Mouse (Mus musculus) T-helper 2 cell (primary cell): ENCODE data around the gene Tns1.

Experiments
- in situ Hi-C: fragments of 300-600 bp; cut with MboI, MseI; formaldehyde crosslinking; loops from one replicate; pipeline ENCODE4 v1.15.1; 2025; ENCODE audit warnings: high pct_unique_total_duplicates

Tns1 gene

DNA sequence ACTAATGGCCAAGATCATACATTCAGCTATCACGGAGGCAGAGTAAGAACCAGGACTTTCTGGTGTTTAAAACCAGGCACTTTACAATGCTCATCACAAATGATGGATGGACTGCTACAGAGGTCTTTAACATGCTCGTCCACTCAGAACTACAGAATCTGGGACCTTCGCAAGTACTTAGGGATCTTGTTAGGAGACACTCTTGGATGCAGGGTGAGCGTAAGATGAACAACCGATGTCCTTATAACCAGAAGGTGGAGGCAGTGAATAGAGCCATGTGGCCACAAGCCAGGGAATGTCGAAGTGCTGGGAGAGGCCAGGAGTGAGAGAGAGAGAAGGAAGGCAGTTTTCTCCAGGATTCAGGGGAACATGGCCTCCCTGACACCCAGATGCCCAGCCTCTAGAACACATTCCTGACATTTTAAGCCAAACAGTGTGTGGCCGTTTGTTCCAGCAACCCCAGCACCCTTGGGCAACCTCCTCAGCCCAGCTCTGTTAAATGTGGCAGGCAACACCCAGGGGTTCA lies 130.3 kb downstream of the Tns1 start:
- in situ Hi-C loops = no loop called here

DNA sequence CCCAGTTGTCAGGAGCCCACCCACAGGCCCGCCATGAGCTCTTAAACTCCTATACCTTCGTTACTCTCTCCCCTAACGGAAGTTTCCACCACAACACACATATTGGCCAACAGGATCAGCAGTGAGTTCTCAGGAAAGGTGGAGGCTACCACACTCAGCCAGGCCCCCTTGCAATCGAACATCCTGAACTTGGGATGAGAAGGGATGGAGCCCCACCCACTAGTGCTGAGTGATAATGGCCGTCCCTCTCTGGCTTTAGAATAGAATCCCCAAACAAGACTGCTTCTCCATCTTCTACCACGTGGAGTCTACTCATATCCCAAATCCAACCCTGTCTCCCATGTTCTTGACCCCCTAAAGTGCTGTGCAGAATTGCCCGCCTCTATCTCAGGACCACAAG lies 131.0 kb downstream of the Tns1 start:
- in situ Hi-C loops = no loop called here

DNA sequence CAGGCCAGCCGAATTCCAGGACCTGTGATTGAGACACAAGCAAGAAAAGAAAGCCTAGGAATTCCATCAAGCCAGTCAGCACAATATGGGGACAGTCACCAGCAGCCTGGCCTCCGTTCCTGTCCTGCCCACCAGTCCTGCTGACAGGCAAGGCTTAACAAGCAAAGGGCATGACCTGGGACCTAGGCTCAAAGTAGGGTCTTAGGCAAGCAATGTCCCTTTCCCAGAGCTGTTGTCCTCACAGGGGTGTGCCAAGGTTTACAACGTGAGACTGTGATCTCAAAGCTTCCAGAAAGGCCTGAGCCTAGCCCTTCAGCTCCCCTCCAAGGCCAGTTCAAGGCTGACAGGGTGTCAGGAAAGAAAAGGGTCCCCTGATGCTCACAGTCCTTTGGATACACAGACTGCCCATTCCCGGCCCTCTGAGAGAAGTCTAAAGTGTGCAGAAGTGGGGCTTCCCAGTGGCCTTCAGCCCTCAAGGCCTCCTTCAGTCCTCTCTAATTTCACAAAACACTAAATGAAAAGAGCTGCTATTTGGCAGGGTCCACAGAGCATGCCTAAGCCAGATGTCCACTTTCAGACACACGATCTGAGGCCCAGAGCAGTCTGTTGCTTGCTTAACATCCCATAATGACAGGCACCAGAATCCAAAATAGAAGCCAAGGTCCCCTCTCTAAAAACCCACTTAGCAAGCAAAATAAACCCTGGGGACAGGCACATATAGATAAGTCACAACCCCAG lies 131.9 kb downstream of the Tns1 start:
- in situ Hi-C loops = no loop called here

DNA sequence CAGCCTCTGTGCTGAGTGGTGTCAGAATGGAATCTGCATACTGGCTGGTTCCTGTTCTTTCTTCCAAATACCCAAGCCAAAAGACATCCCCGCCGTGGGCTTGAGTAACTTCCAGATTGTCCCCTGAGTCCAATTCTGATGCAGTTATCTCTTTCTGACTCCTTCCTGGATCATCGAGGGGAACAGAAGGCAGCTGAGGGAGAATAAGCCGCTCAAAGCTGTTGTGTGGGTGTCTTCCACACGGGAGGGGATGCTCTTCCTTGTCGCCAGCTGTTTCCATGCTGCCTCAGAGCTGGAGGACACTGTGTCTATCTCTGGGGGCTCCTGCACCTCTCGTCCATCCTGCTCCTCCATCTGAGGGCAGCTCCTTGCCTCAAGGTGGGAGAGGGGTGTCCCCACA lies 133.0 kb downstream of the Tns1 start:
- in situ Hi-C loops = no loop called here

DNA sequence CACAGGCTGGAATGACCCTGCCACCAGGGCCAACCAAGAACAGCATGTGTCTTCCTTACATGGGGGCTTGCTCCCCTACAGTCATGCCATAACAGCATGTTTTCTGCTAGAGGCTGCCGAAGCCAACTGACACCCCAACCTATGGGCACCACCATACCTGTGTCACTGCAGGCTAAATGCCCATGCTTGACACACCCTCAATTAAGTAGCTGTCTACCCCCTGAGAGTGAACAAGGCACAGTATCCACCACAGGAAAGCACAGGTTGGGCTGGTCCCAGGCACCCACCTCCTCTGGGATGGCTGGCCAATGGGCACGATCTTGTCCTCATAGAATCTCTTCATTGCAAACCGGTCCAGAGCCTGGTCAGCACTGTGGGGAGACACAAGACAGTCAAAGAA lies 134.2 kb downstream of the Tns1 start:
- in situ Hi-C loops = no loop called here

DNA sequence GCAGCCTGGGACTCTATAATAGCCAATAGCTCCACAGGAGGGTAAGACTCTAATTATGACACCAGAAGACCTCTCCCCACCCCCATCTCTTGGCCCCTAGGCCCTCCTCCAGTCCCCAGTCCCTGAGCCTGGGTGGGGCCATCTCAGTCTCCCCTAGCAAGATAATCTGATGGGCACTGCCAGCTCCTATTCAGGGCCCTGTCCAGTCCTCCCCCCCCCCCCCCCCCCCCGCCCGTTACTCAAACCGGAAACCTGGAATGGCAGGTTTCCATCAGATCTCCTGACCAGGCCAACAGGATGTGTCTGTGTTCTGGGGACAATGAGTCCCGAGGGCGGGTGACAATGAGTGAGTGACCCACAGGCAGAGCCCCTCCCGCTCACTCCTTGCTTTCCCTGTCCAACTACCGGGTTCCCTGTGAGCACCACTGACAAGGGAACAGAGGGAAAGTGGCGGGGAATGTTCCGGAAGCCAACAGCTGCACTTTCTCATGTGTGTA lies 136.5 kb downstream of the Tns1 start:
- in situ Hi-C loops = loop anchor here (5.0 kb wide), 2 partner anchors 85 to 90 kb away; no protein-coding TSS in a partner anchor

DNA sequence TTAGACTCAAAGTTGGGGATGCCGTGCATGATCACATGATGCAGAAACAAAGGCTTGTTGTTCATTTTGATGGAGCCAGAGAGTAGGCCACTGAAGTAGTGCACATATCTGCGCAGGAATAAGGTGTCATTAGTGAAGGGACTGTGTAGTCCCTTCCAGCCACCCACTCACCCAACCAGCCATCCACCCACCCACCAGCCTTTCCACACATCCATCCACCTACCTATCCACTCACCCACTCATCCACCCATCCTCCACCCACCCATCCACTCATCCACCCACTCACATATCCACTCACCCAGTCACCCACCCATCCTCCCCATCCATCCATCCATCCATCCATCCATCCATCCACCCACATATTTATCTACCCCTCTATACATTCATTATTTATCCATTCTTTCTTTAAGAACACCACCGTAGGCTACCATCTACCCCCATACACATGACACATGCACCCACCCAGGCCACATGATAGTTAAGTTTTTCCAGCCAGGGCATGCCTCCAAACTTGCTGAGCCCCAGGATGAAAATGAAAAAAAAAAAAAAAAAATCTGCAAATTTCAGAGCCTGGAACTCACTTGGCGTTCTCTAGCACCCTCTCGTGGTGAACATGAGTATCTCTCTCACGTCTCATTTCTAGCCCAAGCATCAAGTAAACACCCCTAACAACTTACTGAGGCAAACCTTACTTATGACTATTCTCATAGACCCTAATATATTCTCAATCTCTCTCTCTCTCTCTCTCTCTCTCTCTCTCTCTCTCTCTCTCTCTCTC lies 137.8 kb downstream of the Tns1 start:
- in situ Hi-C loops = loop anchor here (5.0 kb wide), 2 partner anchors 84 to 91 kb away; no protein-coding TSS in a partner anchor

DNA sequence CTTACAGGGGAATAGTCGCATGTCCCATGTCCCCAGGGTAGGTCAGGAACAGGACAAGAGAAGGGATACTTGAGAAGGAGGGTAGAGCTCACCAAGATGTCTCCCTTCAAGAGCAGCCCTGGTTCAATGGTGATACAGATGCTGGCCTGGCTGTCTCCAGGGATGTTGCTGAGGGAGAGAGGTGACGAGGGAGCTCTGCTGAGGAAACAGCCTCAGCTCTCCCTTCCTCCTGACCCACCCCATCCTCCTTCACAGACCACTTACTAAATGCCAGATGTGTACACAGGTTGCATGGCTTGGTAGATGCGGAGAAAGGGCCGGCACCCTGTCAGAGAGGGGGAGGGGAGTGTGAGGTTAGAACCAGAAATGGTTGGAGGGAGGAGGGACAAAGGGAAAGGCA lies 138.6 kb downstream of the Tns1 start:
- in situ Hi-C loops = loop anchor here (5.0 kb wide), 2 partner anchors 83 to 92 kb away; no protein-coding TSS in a partner anchor

DNA sequence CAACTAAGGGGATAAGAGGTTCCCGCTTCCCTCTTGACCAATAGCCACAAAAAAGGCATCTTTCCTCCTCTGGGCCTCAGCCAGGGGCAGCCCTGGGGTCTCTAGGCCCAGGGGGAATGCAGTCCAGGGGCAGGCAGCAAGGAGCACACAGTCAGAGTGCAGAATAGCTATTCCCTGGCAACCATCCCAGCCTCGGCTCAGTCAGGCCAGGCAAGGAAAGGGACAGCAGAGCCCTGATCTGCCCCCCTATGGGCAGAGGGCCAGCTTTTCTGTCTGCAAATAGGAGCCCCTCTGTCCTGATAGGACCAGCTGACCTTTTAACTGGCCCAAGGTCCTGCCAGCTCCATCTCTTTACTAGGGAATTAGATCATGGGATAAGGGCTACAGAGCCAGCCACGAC lies 145.0 kb downstream of the Tns1 start:
- in situ Hi-C loops = no loop called here

DNA sequence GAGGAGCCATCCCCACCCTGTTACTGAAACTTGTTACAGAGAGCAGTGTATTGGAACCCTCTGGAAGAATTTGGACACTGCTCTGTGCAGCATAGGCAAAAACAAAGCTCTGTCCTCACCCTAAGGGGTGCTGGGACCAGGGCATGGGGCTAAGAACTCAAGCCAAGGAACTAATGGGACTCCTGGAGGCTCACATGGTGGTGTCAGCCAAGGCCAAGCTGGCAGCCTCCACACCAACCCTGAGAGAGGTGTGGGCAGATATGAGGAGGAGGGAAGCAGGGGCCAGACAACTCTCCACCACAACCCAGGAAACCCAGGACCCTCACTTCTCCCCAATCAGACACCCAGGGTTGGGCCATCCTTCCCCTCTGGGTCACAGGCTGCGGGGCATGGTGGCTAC lies 145.7 kb downstream of the Tns1 start:
- in situ Hi-C loops = no loop called here

DNA sequence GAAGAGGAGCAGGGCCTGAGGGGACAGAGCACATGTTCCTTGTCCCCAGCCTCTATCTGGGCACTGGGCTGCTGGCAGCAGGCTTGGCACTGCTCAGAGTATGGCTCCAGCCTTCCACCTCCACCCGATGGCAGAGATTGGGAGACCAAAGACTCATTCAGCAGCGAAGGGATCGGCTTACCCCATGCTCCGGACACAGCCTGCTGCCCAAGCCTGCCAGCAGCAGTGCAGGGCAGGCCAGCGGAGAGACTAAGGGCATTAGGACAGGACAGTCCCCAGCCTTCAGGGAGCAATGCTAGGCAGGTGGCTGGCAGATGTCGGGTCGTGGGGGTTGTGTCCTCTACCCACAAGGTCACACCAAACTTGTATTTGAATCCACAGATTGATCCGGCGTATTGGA lies 150.3 kb downstream of the Tns1 start:
- in situ Hi-C loops = no loop called here

DNA sequence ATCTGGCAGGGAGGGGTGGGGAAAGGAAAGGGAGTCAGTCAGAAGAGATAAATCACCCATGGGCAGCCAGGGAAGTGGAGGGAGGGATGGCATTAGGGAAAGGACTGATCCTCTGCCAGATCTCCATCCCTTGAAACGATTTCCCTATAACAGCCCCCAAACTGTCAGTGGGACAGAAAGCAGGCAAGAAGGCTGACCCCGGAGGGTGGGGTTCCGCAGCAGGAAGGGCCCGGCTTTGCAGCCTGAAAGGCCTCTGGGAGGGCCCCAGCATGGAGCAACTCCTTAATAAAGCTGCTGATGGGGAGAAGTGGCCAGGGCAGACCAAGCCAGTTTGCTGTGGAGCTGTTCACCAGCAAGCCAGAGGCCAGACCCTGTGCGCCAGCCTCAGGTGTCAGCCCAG lies 151.5 kb downstream of the Tns1 start:
- in situ Hi-C loops = no loop called here

DNA sequence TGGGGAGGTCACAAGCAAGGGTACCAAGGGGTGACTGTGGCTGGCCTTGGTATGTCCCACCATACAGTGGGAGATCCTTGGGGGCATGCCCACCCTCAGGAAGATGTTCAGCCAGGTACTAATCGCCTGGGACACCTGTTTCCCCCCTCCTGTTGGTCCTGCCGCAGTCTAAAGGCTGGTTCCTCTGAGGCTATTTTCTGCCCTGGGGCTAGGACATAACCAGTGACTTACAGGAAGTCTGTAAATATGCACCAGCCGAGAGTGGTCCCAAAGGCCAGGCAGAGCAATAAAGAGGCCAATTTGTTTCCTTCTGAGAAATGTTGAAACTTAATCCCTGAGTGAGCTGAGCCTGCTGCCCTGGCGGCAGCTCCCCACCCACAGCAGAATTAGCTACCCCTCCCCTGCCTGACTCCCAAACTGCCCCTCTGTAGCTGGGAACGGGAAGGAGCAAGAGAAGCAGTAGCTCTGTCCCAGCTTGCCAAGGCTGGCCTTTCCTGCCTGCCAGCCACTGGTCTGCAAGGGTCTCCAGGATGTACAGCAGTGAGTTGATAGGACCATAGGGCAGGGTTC lies 154.0 kb downstream of the Tns1 start:
- in situ Hi-C loops = no loop called here

DNA sequence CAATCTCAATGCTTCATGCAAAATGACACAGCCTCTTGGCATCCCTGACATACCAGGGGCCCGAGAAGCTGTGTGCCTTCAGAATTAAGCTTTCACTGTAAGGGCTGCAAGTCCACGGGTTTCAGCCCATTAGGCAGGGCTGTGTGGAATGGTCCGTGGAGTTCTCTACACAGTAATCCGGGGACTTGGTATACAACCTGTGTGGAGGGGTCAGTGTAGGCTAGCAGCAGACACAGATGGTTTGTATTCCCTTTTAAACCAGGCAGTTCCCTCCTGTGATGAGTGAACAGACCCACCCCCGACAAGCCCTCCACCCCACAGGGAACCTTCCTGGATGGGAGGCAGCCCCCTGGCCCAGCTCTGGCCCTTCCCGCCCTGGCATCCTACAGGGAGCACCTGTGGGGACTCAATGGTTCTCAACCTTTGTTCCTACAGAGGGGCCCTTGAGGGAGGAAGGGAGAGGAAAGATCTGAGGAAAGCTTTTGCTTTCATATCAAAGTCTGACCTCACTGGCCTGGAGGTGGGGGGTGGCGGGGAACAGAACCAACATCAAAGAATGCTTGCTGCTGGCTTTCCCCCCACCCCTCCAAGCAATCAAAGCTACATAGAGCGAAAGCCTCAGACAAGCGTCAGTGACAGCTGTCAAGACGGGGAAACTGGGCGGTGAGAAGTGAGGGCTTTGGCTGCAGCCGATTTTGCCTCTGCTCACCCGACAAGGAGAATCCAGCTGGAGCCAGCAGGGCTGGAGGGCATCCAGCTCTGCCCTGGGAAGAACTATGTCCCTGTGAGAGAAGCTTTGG lies 155.3 kb downstream of the Tns1 start:
- in situ Hi-C loops = no loop called here

DNA sequence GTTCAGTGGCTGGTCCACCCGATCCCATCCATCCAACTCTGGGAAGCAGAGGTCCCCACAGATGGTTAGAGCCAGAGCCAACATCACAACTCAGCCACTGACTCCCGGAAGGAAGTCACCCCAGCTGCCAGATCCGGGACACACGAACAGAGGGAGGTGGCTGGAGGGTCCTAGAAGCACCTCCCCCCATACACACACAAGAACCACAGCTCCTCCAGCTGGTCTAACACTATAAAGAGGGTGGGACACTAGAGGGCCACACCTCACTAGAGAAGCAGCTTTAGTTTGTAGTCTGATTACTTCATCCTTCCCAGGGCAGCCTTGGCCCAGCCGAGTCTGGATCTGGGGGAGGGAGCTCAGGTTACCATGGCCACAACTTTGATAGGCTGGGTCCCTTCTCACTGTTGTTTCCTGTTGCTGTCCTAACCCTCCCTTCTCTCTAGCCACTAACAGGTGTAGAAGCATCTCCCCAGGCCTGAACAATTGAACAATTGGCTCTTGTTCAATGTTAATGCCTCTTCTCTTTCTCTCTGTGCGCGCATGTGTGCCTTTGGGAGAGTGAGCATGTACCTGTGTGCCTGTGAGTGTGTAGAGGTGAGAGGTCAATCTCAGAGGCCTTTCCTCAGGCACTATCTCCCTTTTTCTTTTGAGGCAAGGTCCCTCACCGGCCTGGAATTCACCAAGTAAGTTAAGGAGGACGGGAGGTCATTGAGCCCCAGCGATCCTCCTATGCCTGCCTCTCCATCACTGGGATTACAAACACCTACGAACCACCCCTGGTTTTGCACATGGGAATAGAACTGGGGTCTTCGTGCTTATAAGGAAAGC lies 157.6 kb downstream of the Tns1 start:
- in situ Hi-C loops = no loop called here

DNA sequence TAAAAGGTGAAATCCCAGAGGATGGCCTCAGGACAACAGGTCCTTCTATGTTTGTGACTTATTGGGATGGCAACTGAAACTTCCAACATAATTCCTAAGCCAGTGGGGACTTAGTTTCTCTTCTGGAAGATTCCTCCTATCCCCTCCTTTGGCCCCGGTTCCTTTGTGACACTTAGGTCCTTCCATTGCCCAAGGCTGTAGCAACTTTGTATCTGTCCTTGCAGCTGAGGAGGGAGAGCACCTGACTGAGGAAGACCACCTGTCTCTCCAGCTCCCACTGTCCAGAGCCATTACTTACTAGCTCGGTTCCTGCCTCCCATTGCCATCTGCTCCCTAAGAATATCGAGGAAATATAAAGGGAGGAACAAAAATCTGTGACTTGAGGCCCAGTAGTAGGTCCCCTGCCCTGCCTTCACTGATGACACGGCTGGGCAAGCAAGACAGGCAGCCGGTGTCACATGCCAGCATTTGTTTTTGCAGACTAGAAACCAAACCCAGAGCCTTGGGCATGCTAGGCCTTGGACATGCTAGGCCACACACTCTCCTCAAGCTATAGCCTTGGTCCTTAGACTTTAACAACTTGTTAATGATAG lies 160.0 kb downstream of the Tns1 start:
- in situ Hi-C loops = no loop called here

DNA sequence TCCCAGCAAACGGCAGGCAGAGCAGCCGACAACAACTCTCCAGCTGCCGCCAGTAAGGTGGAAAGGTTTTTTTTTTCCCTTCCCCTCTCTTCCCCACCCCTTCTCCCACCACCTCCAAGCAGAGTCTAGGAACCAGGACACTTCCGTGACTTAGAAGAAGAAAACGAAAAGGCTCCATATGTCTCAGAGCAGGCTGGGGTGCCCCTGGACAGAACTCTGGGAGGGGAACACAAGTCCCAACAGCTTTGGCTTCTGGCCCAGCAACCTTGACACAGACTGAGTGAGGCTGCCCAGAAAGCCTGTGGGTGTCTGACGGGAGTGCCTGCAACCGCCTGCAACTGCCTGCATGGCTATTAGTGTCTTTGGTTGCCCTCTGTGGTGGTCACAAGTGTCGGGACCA lies 160.6 kb downstream of the Tns1 start:
- in situ Hi-C loops = no loop called here

DNA sequence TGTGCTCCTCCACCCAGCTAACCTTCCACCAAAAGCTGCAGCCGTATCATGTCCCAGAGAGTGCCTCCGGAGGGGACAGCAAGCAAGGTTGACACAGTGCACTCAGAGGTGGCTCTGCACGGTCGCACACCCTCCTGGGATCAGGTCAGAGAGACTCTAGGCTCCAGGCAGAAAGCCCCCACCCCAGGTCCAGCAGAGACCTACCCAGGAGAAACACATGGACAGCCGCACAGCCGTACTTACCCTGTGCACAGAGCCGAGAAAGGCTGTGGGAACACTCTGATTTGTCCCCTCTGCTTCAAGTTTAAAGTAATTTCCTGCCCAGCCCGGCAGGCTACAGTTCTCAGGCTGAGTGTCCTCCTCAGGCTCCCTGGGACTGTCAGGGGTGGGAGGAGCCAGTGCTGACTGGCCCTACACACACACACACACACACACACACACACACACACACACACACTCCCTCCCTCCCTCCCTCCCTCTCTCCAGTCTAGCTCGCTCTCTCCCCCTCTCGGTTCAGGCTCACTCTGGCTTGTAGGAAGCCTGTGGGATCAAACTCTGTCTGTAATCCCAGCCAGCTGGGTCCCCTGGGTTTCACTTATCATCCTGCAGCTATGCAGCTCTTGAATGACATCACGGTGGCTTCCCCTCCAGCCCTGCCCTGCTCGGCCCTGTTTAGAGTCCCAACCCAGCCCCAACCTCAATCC lies 161.4 kb downstream of the Tns1 start:
- in situ Hi-C loops = no loop called here

DNA sequence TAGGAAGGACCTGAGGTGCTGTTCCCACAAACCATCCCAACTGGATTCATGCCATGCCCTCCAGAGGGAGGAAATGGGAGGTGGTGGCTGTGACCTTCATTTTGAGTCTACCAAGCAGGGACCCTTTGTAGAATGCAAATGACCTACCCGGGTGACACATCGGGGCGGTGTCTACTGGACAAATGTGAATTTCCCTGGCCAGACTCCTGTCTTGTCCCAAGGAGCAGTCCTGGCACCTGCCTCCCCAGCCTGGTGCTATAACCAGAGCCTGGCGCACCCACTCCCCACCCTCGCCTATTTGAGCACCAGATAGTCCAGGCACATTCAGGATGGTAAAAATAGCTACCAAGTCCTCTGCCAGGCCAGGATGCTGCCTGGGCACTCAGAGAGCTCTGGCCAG lies 162.2 kb downstream of the Tns1 start:
- in situ Hi-C loops = no loop called here

DNA sequence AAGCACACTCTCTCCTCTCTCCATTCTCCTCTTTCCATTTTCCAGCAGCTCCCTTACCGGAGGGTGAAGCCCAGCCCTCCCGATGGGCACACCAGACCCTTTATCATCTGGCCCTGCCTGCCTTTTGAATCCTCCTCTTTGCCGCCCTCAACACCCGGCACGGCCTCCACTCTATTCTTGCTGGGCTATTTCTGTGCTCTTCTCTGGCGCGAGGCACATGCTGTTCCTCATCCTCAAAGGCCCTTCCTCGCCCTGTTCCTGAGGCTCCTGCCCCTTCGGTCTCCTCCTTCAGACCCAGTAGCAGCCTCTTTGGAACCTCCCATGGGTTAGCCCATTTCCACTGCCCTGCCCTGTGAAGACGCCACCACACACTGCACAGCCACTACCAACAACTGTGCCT lies 164.5 kb downstream of the Tns1 start:
- in situ Hi-C loops = no loop called here
